Mouse (Mus musculus): ENCODE results near the gene Catip. TPM values are rescaled to one million over a fixed set of nuclear protein-coding genes. Genes with fewer than 3 reads are reported as not detected.

The Catip gene
- polyA plus RNA-seq, 1 experiment from 2014 or later, result 0.55 TPM

- no peak overlapping the region for H3K4me3 ChIP-seq (ENCODE audit: control insufficient read depth in 1 of 2, insufficient read depth in 1 of 2, low read depth in 1 of 2, low read length in 2 of 2)
- no peak overlapping the region for H3K9ac ChIP-seq (ENCODE audit: low read length)
- H3K27ac ChIP-seq (replicated peaks in 1 of 2; ENCODE audit: control insufficient read depth in 1 of 2, insufficient read depth in 1 of 2, low read depth in 2 of 2, low read length in 2 of 2), result 0 out of 4 replicates have a peak overlapping the region, but pooled peaks of 1 of the 2 experiments have one; percentile 14
- no peak for ATAC-seq (ENCODE audit: insufficient number of reproducible peaks, insufficient read depth, low FRiP score, low read depth)
- no peak overlapping the region for H3K4me2 ChIP-seq (ENCODE audit: low read length)
- H3K4me1 ChIP-seq (ENCODE audit: control insufficient read depth in 2 of 2, insufficient read depth in 2 of 2, low read length in 2 of 2), result peaks cover 18 to 35% of the 10 kb centered on the region in 2 experiments
- peaks cover 4% of the 10 kb centered on the region; the same call in 1 of the 2 replicates for H3K36me3 ChIP-seq (ENCODE audit: control insufficient read depth, insufficient read depth, low read length)
- H3K27me3 ChIP-seq (ENCODE audit: control insufficient read depth, insufficient read depth, low read length), result no peaks in the 10 kb centered on the region
- 79% methylated on average over 7 of the region's 7 CpGs for WGBS
- H3K9me3 ChIP-seq (ENCODE audit: control insufficient read depth, low read length), result no peaks in the 10 kb centered on the region
Observed at GRCm38 (mm10) chr1:74329899-74330431, 31.9 kb upstream of the Catip start.

GRCm38 (mm10) chr1:74331046-74331681, 30.7 kb upstream of the Catip start:
- peak overlapping the region; percentile 42 to 76; a peak in 3 of 4 replicates for H3K27ac ChIP-seq (replicated peaks in 1 of 2; ENCODE audit: control insufficient read depth in 1 of 2, insufficient read depth in 1 of 2, low read depth in 2 of 2, low read length in 2 of 2)
- H3K9ac ChIP-seq (ENCODE audit: low read length), result peak overlapping the region; percentile 38; the same call in 1 of the 2 replicates
- no peaks in the 10 kb centered on the region for H3K27me3 ChIP-seq (ENCODE audit: control insufficient read depth, insufficient read depth, low read length)
- H3K9me3 ChIP-seq (ENCODE audit: control insufficient read depth, low read length), result no peaks in the 10 kb centered on the region
- H3K36me3 ChIP-seq (ENCODE audit: control insufficient read depth, insufficient read depth, low read length), result peaks cover 4% of the 10 kb centered on the region; the same call in 1 of the 2 replicates
- WGBS, result 62% methylated on average over 4 of the region's 4 CpGs
- no peak for ATAC-seq (ENCODE audit: insufficient number of reproducible peaks, insufficient read depth, low FRiP score, low read depth)
- H3K4me3 ChIP-seq (ENCODE audit: control insufficient read depth in 1 of 2, insufficient read depth in 1 of 2, low read depth in 1 of 2, low read length in 2 of 2), result no peak overlapping the region
- no peak overlapping the region for H3K4me2 ChIP-seq (ENCODE audit: low read length)
- H3K4me1 ChIP-seq (ENCODE audit: control insufficient read depth in 2 of 2, insufficient read depth in 2 of 2, low read length in 2 of 2), result peaks cover 18 to 43% of the 10 kb centered on the region in 2 experiments

- Histone ChIP-seq H3K27ac (replicated peaks in 1 of 2; ENCODE audit: control insufficient read depth in 1 of 2, insufficient read depth in 1 of 2, low read depth in 2 of 2, low read length in 2 of 2) (peak overlapping the region; percentile 67 to 76), H3K4me1 (ENCODE audit: control insufficient read depth in 2 of 2, insufficient read depth in 2 of 2, low read length in 2 of 2) (peaks cover 23 to 49% of the 10 kb centered on the region in 2 experiments), H3K9ac (ENCODE audit: low read length) (peak overlapping the region; percentile 71), H3K4me2 (ENCODE audit: low read length) (peak overlapping the region; percentile 83), H3K9me3 (ENCODE audit: control insufficient read depth, low read length) (no peaks in the 10 kb centered on the region), H3K36me3 (ENCODE audit: control insufficient read depth, insufficient read depth, low read length) (peaks cover 4% of the 10 kb centered on the region; the same call in 1 of the 2 replicates), H3K4me3 (ENCODE audit: control insufficient read depth in 1 of 2, insufficient read depth in 1 of 2, low read depth in 1 of 2, low read length in 2 of 2) (peak overlapping the region; percentile 44 to 54), H3K27me3 (ENCODE audit: control insufficient read depth, insufficient read depth, low read length) (no peaks in the 10 kb centered on the region)
- WGBS, result 0% methylated on average over 36 of the region's 36 CpGs
- peak; percentile 92 for ATAC-seq (ENCODE audit: insufficient number of reproducible peaks, insufficient read depth, low FRiP score, low read depth)
Observed at GRCm38 (mm10) chr1:74332241-74332763, 29.6 kb upstream of the Catip start.

- H3K9me3 ChIP-seq (ENCODE audit: control insufficient read depth, low read length), result no peaks in the 10 kb centered on the region
- ATAC-seq (ENCODE audit: insufficient number of reproducible peaks, insufficient read depth, low FRiP score, low read depth), result no peak
- peaks cover 28 to 55% of the 10 kb centered on the region in 2 experiments for H3K4me1 ChIP-seq (ENCODE audit: control insufficient read depth in 2 of 2, insufficient read depth in 2 of 2, low read length in 2 of 2)
- H3K4me3 ChIP-seq (ENCODE audit: control insufficient read depth in 1 of 2, insufficient read depth in 1 of 2, low read depth in 1 of 2, low read length in 2 of 2), result peak overlapping the region; percentile 44 to 54
- peak overlapping the region; percentile 71 for H3K9ac ChIP-seq (ENCODE audit: low read length)
- WGBS, result 3% methylated on average over 9 of the region's 9 CpGs
- peaks cover 4% of the 10 kb centered on the region; the same call in 1 of the 2 replicates for H3K36me3 ChIP-seq (ENCODE audit: control insufficient read depth, insufficient read depth, low read length)
- peak overlapping the region; percentile 62 to 76 for H3K27ac ChIP-seq (replicated peaks in 1 of 2; ENCODE audit: control insufficient read depth in 1 of 2, insufficient read depth in 1 of 2, low read depth in 2 of 2, low read length in 2 of 2)
- H3K27me3 ChIP-seq (ENCODE audit: control insufficient read depth, insufficient read depth, low read length), result no peaks in the 10 kb centered on the region
- H3K4me2 ChIP-seq (ENCODE audit: low read length), result peak overlapping the region; percentile 83
Observed at GRCm38 (mm10) chr1:74332930-74333329, 29.0 kb upstream of the Catip start.

- H3K4me3 ChIP-seq (ENCODE audit: control insufficient read depth in 1 of 2, insufficient read depth in 1 of 2, low read depth in 1 of 2, low read length in 2 of 2), result no peak overlapping the region
- no peak for ATAC-seq (ENCODE audit: insufficient number of reproducible peaks, insufficient read depth, low FRiP score, low read depth)
- no peaks in the 10 kb centered on the region for H3K27me3 ChIP-seq (ENCODE audit: control insufficient read depth, insufficient read depth, low read length)
- H3K27ac ChIP-seq (replicated peaks in 1 of 2; ENCODE audit: control insufficient read depth in 1 of 2, insufficient read depth in 1 of 2, low read depth in 2 of 2, low read length in 2 of 2), result 0 out of 4 replicates have a peak overlapping the region, but pooled peaks of 1 of the 2 experiments have one; percentile 1
- H3K36me3 ChIP-seq (ENCODE audit: control insufficient read depth, insufficient read depth, low read length), result no peaks in the 10 kb centered on the region
- H3K4me1 ChIP-seq (ENCODE audit: control insufficient read depth in 2 of 2, insufficient read depth in 2 of 2, low read length in 2 of 2), result peaks cover 30 to 56% of the 10 kb centered on the region in 2 experiments
- 86% methylated on average over 3 of the region's 3 CpGs for WGBS
- 0 out of 2 replicates have a peak overlapping the region, but pooled peaks have one; percentile 14 for H3K9ac ChIP-seq (ENCODE audit: low read length)
- no peaks in the 10 kb centered on the region for H3K9me3 ChIP-seq (ENCODE audit: control insufficient read depth, low read length)
- peak overlapping the region; percentile 0; the same call in 1 of the 2 replicates for H3K4me2 ChIP-seq (ENCODE audit: low read length)
Observed at GRCm38 (mm10) chr1:74334607-74335006, 27.3 kb upstream of the Catip start.

- WGBS, result 66% methylated on average over 4 of the region's 4 CpGs
- H3K27ac ChIP-seq (replicated peaks in 1 of 2; ENCODE audit: control insufficient read depth in 1 of 2, insufficient read depth in 1 of 2, low read depth in 2 of 2, low read length in 2 of 2), result 0 out of 4 replicates have a peak overlapping the region, but pooled peaks of 1 of the 2 experiments have one; percentile 1
Observed at GRCm38 (mm10) chr1:74335033-74335432, 26.9 kb upstream of the Catip start.

GRCm38 (mm10) chr1:74335436-74336170, 26.3 kb upstream of the Catip start:
- Histone ChIP-seq H3K4me2 (ENCODE audit: low read length) (peak overlapping the region; percentile 4; the same call in 1 of the 2 replicates), H3K9me3 (ENCODE audit: control insufficient read depth, low read length) (no peaks in the 10 kb centered on the region), H3K36me3 (ENCODE audit: control insufficient read depth, insufficient read depth, low read length) (no peaks in the 10 kb centered on the region), H3K4me1 (ENCODE audit: control insufficient read depth in 2 of 2, insufficient read depth in 2 of 2, low read length in 2 of 2) (peaks cover 26 to 51% of the 10 kb centered on the region in 2 experiments), H3K27ac (replicated peaks in 1 of 2; ENCODE audit: control insufficient read depth in 1 of 2, insufficient read depth in 1 of 2, low read depth in 2 of 2, low read length in 2 of 2) (0 out of 4 replicates have a peak overlapping the region, but pooled peaks of 1 of the 2 experiments have one; percentile 1), H3K4me3 (ENCODE audit: control insufficient read depth in 1 of 2, insufficient read depth in 1 of 2, low read depth in 1 of 2, low read length in 2 of 2) (no peak overlapping the region), H3K9ac (ENCODE audit: low read length) (0 out of 2 replicates have a peak overlapping the region, but pooled peaks have one; percentile 2), H3K27me3 (ENCODE audit: control insufficient read depth, insufficient read depth, low read length) (no peaks in the 10 kb centered on the region)
- 61% methylated on average over 6 of the region's 6 CpGs for WGBS
- no peak for ATAC-seq (ENCODE audit: insufficient number of reproducible peaks, insufficient read depth, low FRiP score, low read depth)

More at GRCm38 (mm10) chr1:74335033-74335432, 26.9 kb upstream of the Catip start:
- Histone ChIP-seq H3K4me3 (ENCODE audit: control insufficient read depth in 1 of 2, insufficient read depth in 1 of 2, low read depth in 1 of 2, low read length in 2 of 2) (no peak overlapping the region), H3K27me3 (ENCODE audit: control insufficient read depth, insufficient read depth, low read length) (no peaks in the 10 kb centered on the region), H3K9me3 (ENCODE audit: control insufficient read depth, low read length) (no peaks in the 10 kb centered on the region), H3K4me2 (ENCODE audit: low read length) (peak overlapping the region; percentile 4; the same call in 1 of the 2 replicates), H3K9ac (ENCODE audit: low read length) (0 out of 2 replicates have a peak overlapping the region, but pooled peaks have one; percentile 2), H3K4me1 (ENCODE audit: control insufficient read depth in 2 of 2, insufficient read depth in 2 of 2, low read length in 2 of 2) (peaks cover 30 to 56% of the 10 kb centered on the region in 2 experiments), H3K36me3 (ENCODE audit: control insufficient read depth, insufficient read depth, low read length) (no peaks in the 10 kb centered on the region)
- no peak for ATAC-seq (ENCODE audit: insufficient number of reproducible peaks, insufficient read depth, low FRiP score, low read depth)

All from heart, embryonic 14.5 days (tissue).